Comparison of ENCODE assay signal across 10 mouse cellular contexts in the genomic region with DNA sequence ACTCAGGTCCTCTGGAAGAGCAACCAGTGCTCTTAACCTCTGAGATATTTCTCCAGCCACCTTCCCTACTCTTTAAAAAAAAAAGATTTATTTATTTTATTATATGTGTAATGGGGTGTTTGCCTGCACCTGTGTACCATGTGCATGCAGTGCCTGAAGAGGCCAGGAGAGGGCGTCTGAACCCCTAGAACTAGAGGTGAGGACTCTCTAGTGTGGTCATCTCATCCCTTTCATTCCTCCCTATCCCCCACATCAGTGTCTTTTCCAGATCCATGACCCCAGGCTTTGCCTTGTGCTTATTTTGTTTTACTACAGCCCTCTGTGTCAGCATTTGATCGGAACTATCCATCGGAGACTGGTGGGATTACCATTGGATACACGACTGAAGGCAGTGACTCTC. TPM values are rescaled to one million over a fixed set of nuclear protein-coding genes. Genes with fewer than 3 reads are reported as not detected.
DNase-seq lines count a peak whose midpoint lies in the region; ATAC-seq lines count a peak whose summit lies in the region.
"Had no signal": no experiment of that assay in that cellular context is flagged by ENCODE, and none has a peak within 500 bp of the region (broad histone marks: within the 10 kb centered on the region; RNA-seq: fewer than 3 reads in every experiment).

No protein-coding gene starts in this region.

- H3K4me2 ChIP-seq in neural tube, embryonic 11.5 days (ENCODE audit: low read depth) = no peak overlapping the region

- 61% methylated on average over 4 of the region's 4 CpGs for WGBS in neural tube, embryonic 11.5 days

- H3K36me3 ChIP-seq in neural tube, embryonic 11.5 days (ENCODE audit: control insufficient read depth, insufficient read depth, low read length) = no peaks in the 10 kb centered on the region

- no peak overlapping the region for H3K4me3 ChIP-seq in neural tube, embryonic 11.5 days (ENCODE audit: low read depth, low read length)

- DNase-seq in gastrocnemius, postnatal 10 days = peak; percentile 24
- no peak for DNase-seq in gastrocnemius, adult 8-10 months (ENCODE audit: low spot score in 2 of 2)
- DNase-seq in neural tube, embryonic 11.5 days (ENCODE audit: low spot score) = peak; percentile 16
- DNase-seq in neural tube, embryonic 10.5 days (ENCODE audit: extremely low spot score, low spot score) = no peak
- DNase-seq in embryo, embryonic 11 days = peak; percentile 21
- DNase-seq in thymus, postnatal 4 days = peak; percentile 62
- no peak for DNase-seq in spleen, adult 12 weeks (ENCODE audit: low spot score)
- no peak for DNase-seq in right cerebral cortex, postnatal 36 days (ENCODE audit: low spot score in 2 of 2)

- H3K27me3 ChIP-seq in neural tube, embryonic 11.5 days (ENCODE audit: control insufficient read depth, insufficient read depth, low read length) = no peaks in the 10 kb centered on the region

- no peaks in the 10 kb centered on the region for H3K9me3 ChIP-seq in neural tube, embryonic 11.5 days (ENCODE audit: control insufficient read depth, low read length)

- no peak overlapping the region for H3K27ac ChIP-seq in neural tube, embryonic 11.5 days (ENCODE audit: low read depth, low read length)

- H3K9ac ChIP-seq in neural tube, embryonic 11.5 days (ENCODE audit: low read length) = no peak overlapping the region

- no peak for ATAC-seq in neural tube, embryonic 11.5 days (ENCODE audit: insufficient read depth, low FRiP score, low TSS enrichment)

- H3K4me1 ChIP-seq in neural tube, embryonic 11.5 days (ENCODE audit: control insufficient read depth, insufficient read depth, low read length) = no peaks in the 10 kb centered on the region

RNA-seq across cellular contexts. Expression of a gene that starts 5.2 kb away (rescaled TPM):
- 10 to 100 TPM in 1 of 2 experiments, 1 to 10 TPM in 1; 9.3 to 11.7 TPM for total RNA-seq in gastrocnemius, postnatal 10 days (2021)
- 1 to 10 TPM; 1.7 to 3.0 (median 2.0) TPM for total RNA-seq in gastrocnemius, adult 8-10 months (2022)
- 0.37 and 0.44 TPM in 2 replicates for polyA plus RNA-seq in neural tube, embryonic 11.5 days (2014; fragmentation: Nextera tagmentation; extraction: Ambion mirVana)

RNA-seq across cellular contexts. Expression of a gene that starts 18.3 kb away (rescaled TPM):
- 10 to 100 TPM; 55.5 to 63.5 TPM for total RNA-seq in gastrocnemius, postnatal 10 days (2021)
- 10 to 100 TPM; 20.8 to 29.7 (median 25.3) TPM for total RNA-seq in gastrocnemius, adult 8-10 months (2022)
- 192 and 216 TPM in 2 replicates for polyA plus RNA-seq in neural tube, embryonic 11.5 days (2014; fragmentation: Nextera tagmentation; extraction: Ambion mirVana)

RNA-seq across cellular contexts. Expression of a gene that starts 35.9 kb away (rescaled TPM):
- total RNA-seq in gastrocnemius, postnatal 10 days (2021) = not detected
- total RNA-seq in gastrocnemius, adult 8-10 months (2022) = not detected
- polyA plus RNA-seq in neural tube, embryonic 11.5 days (2014; fragmentation: Nextera tagmentation; extraction: Ambion mirVana) = not detected in 2 replicates
- polyA plus RNA-seq: gonadal fat pad, adult 2 months; liver, embryonic 16.5 days had no signal

Comparison
In these comparisons a context has a peak if more than half of its experiments do, and no peak if none do; other contexts are left out.
1. DNase-seq: peak in gastrocnemius, postnatal 10 days (single experiment), neural tube, embryonic 11.5 days (single experiment), embryo, embryonic 11 days (single experiment) and thymus, postnatal 4 days (single experiment); none in gastrocnemius, adult 8-10 months (0 of 2), neural tube, embryonic 10.5 days (single experiment), spleen, adult 12 weeks (single experiment) and right cerebral cortex, postnatal 36 days (0 of 2).